Mouse (Mus musculus): Measurements from ENCODE around the gene Snx9.

GRCm38 (mm10) chr17:5923281-5923680 is 82.2 kb downstream of the Snx9 start:
- TF ChIP-seq POLR2A (IDR thresholded peaks at IDR 0.05; ENCODE audit: borderline replicate concordance, insufficient read depth, low read length) (no peak), CTCF (IDR thresholded peaks at IDR 0.05; ENCODE audit: borderline replicate concordance, insufficient read depth, low read depth, low read length) (peak; percentile 72)
